Mouse (Mus musculus) liver, adult 2 months (tissue): ENCODE results near the gene Lypd3.

ENCODE experiments used
- CTCF ChIP-seq: fragments of 200-500 bp; IDR thresholded peaks from 2 replicates; pipeline ENCODE4 v1.5.1; 2011; ENCODE audit warnings: low read depth, low read length, control low read depth
- POLR2A ChIP-seq: fragments of 200-500 bp; IDR thresholded peaks from 2 replicates; pipeline ENCODE4 v1.6.1; 2011; ENCODE audit warnings: low read length, control low read depth; ENCODE audit not compliant: insufficient read depth; ENCODE audit errors: extremely low read depth

GRCm38 (mm10) chr7:24588336-24588735, 48.0 kb upstream of the Lypd3 start:
- TF ChIP-seq CTCF = no peak
- no peak for TF ChIP-seq POLR2A
